Mouse (Mus musculus) CH12.LX (cell line): ENCODE data around the gene Ebf1. TPM values are rescaled to one million over a fixed set of nuclear protein-coding genes. Genes with fewer than 3 reads are reported as not detected.
A peak's percentile ranks its signal among the peaks of the same experiment; 100 is the strongest.
"Not testable (repeated sequence)": the region's sequence is repeated elsewhere in the genome, so short reads cannot be mapped to it uniquely, and the experiment has no call there.

Experiments used
- DNase-seq: peaks from one replicate; pipeline ENCODE4 v3.0.0-alpha.2; 2013; ENCODE audit errors: extremely low read depth
- H3K27ac ChIP-seq: 2 replicates; pipeline ENCODE4 v1.5.1; 2012; ENCODE audit warnings: low read depth, mild to moderate bottlenecking, control low read depth, moderate library complexity; ENCODE audit not compliant: insufficient read depth
- H3K27me3 ChIP-seq: replicated peaks from 2 replicates; pipeline ENCODE3; 2012; ENCODE audit warnings: inconsistent platforms
- H3K36me3 ChIP-seq, 2 experiments: replicated peaks in 1 of 2; 2 replicates each; pipeline versions ENCODE3 to v1.6.1; 2012; ENCODE audit warnings: inconsistent platforms in 1 of 2, low read length in 1 of 2, mild to moderate bottlenecking in 1 of 2, mixed read lengths in 1 of 2, moderate library complexity in 1 of 2; ENCODE audit not compliant: control insufficient read depth in 1 of 2, insufficient read depth in 1 of 2
- H3K4me1 ChIP-seq, 2 experiments: 2 replicates each; pipeline ENCODE4 v1.6.1; 2012; ENCODE audit warnings: inconsistent platforms in 1 of 2, moderate library complexity in 1 of 2; ENCODE audit not compliant: insufficient read depth in 2 of 2, control insufficient read depth in 1 of 2
- H3K4me2 ChIP-seq: 2 replicates; pipeline ENCODE4 v1.6.1; 2012; ENCODE audit warnings: low read depth, mild to moderate bottlenecking, control low read depth; ENCODE audit not compliant: poor library complexity, insufficient read depth, severe bottlenecking
- H3K4me3 ChIP-seq, 3 experiments: fragments of 150-350 bp in 1 of 3; sonication (generic) in 1 of 3; replicated peaks in 1 of 3; 2 replicates each; pipeline versions ENCODE3 to v1.5.1; 2011 to 2012; ENCODE audit warnings: low read depth in 2 of 3, low read length in 2 of 3, mild to moderate bottlenecking in 2 of 3, moderate library complexity in 2 of 3, control low read depth in 1 of 3, improper control_type of control experiment in 1 of 3, inconsistent platforms in 1 of 3, mixed read lengths in 1 of 3; ENCODE audit not compliant: poor library complexity in 1 of 3
- H3K79me2 ChIP-seq: replicated peaks from 2 replicates; pipeline ENCODE4 v1.6.1; 2012; ENCODE audit warnings: mild to moderate bottlenecking, moderate library complexity; ENCODE audit not compliant: control insufficient read depth, poor library complexity, insufficient read depth, severe bottlenecking; ENCODE audit errors: extremely low read depth
- H3K9ac ChIP-seq: 2 replicates; pipeline ENCODE4 v1.6.1; 2012; ENCODE audit warnings: low read depth, mild to moderate bottlenecking, control low read depth, moderate library complexity; ENCODE audit not compliant: insufficient read depth
- H3K9me3 ChIP-seq: replicated peaks from 2 replicates; pipeline ENCODE3; 2012; ENCODE audit warnings: low read length, inconsistent platforms, mixed read lengths
- CHD2 ChIP-seq: IDR thresholded peaks from 2 replicates; pipeline ENCODE4 v1.6.1; 2011; ENCODE audit warnings: low read length, improper control_type of control experiment
- CTCF ChIP-seq, 2 experiments: IDR thresholded peaks in 1 of 2; conservative IDR thresholded peaks in 1 of 2; 2 replicates each; pipeline ENCODE4 v1.5.1; 2011 to 2012; ENCODE audit warnings: low read depth in 2 of 2, low read length in 2 of 2, improper control_type of control experiment in 1 of 2, inconsistent platforms in 1 of 2, mild to moderate bottlenecking in 1 of 2, moderate library complexity in 1 of 2
- E2F4 ChIP-seq: IDR thresholded peaks from 2 replicates; pipeline ENCODE4 v1.6.1; 2011; ENCODE audit warnings: low read depth, low read length, improper control_type of control experiment; ENCODE audit not compliant: insufficient replicate concordance
- ELF1 ChIP-seq: IDR thresholded peaks from 2 replicates; pipeline ENCODE4 v1.6.1; 2014; ENCODE audit warnings: low read depth, mild to moderate bottlenecking, inconsistent platforms, low read length, improper control_type of control experiment
- ETS1 ChIP-seq: conservative IDR thresholded peaks from 2 replicates; pipeline ENCODE4 v1.6.1; 2012; ENCODE audit warnings: low read depth, mild to moderate bottlenecking, inconsistent platforms, low read length, improper control_type of control experiment, moderate library complexity
- HCFC1 ChIP-seq: IDR thresholded peaks from 2 replicates; pipeline ENCODE4 v1.6.1; 2012; ENCODE audit warnings: low read depth, mild to moderate bottlenecking, inconsistent platforms, low read length, improper control_type of control experiment
- JUN ChIP-seq: IDR thresholded peaks from 2 replicates; pipeline ENCODE4 v1.6.1; 2011; ENCODE audit warnings: low read depth, mild to moderate bottlenecking, low read length, improper control_type of control experiment, moderate library complexity; ENCODE audit not compliant: insufficient read depth
- JUND ChIP-seq: conservative IDR thresholded peaks from 2 replicates; pipeline ENCODE4 v1.6.1; 2011; ENCODE audit warnings: low read depth, low read length, improper control_type of control experiment
- MAFK ChIP-seq: IDR thresholded peaks from 2 replicates; pipeline ENCODE4 v1.6.1; 2011; ENCODE audit warnings: low read length, improper control_type of control experiment; ENCODE audit not compliant: insufficient replicate concordance
- MAZ ChIP-seq: IDR thresholded peaks from 2 replicates; pipeline ENCODE4 v1.6.1; 2012; ENCODE audit warnings: low read depth, mild to moderate bottlenecking, inconsistent platforms, low read length, improper control_type of control experiment, moderate library complexity
- MYC ChIP-seq: IDR thresholded peaks from 2 replicates; pipeline ENCODE4 v1.6.1; 2011; ENCODE audit warnings: low read depth, mild to moderate bottlenecking, improper control_type of control experiment, low read length
- NRF1 ChIP-seq: IDR thresholded peaks from 2 replicates; pipeline ENCODE4 v1.6.1; 2014; ENCODE audit warnings: low read depth, mild to moderate bottlenecking, inconsistent platforms, low read length, improper control_type of control experiment, moderate library complexity
- POLR2A ChIP-seq: IDR thresholded peaks from 2 replicates; pipeline ENCODE4 v1.6.1; 2011; ENCODE audit warnings: low read depth, mild to moderate bottlenecking, improper control_type of control experiment, low read length
- RAD21 ChIP-seq: IDR thresholded peaks from 2 replicates; pipeline ENCODE4 v1.6.1; 2011; ENCODE audit warnings: low read depth, mild to moderate bottlenecking, low read length, improper control_type of control experiment, moderate library complexity
- RCOR1 ChIP-seq: conservative IDR thresholded peaks from 2 replicates; pipeline ENCODE4 v1.6.1; 2012; ENCODE audit warnings: low read depth, mild to moderate bottlenecking, inconsistent platforms, low read length, improper control_type of control experiment
- SIN3A ChIP-seq: IDR thresholded peaks from 2 replicates; pipeline ENCODE4 v1.6.1; 2012; ENCODE audit warnings: low read length, improper control_type of control experiment, inconsistent platforms
- UBTF ChIP-seq: IDR thresholded peaks from 2 replicates; pipeline ENCODE4 v1.6.1; 2012; ENCODE audit warnings: low read depth, mild to moderate bottlenecking, inconsistent platforms, low read length, improper control_type of control experiment, moderate library complexity
- USF1 ChIP-seq: IDR thresholded peaks from 2 replicates; pipeline ENCODE4 v1.6.1; 2014; ENCODE audit warnings: low read depth, mild to moderate bottlenecking, inconsistent platforms, low read length, improper control_type of control experiment
- ZKSCAN1 ChIP-seq: IDR thresholded peaks from 2 replicates; pipeline ENCODE4 v1.6.1; 2012; ENCODE audit warnings: low read depth, inconsistent platforms, low read length, improper control_type of control experiment, borderline replicate concordance
- ZNF384 ChIP-seq: IDR thresholded peaks from 2 replicates; pipeline ENCODE4 v1.6.1; 2012; ENCODE audit warnings: low read depth, low read length, improper control_type of control experiment, inconsistent platforms
- dilution Hi-C: fragments of 300-500 bp; cut with MboI; formaldehyde crosslinking; loops from 2 replicates; pipeline ENCODE4 v1.14.3; 2020; ENCODE audit warnings: low sequenced_read_pairs; ENCODE audit not compliant: extremely low pct_unique_long_range_greater_than_20kb, extremely low pct_ligation_motif_present
- in situ Hi-C: fragments of 300-500 bp; cut with MboI; formaldehyde crosslinking; loops from 3 replicates; pipeline ENCODE4 v1.14.3; 2019; ENCODE audit warnings: low sequenced_read_pairs, low pct_ligation_motif_present, low pct_unique_long_range_greater_than_20kb, mixed read lengths
- polyA plus RNA-seq: library from polyadenylated mRNA; unstranded; fragments of >175 nt; gene quantifications from 2 replicates; pipeline ENCODE4 v1.2.1, GENCODE M21; 2012; ENCODE audit warnings: low read depth; ENCODE audit not compliant: insufficient read length
- total RNA-seq, 2 experiments: library from RNA; depleted of rRNA; stranded (reverse); fragments of 300-350 nt in 1 of 2; fragments of >200 nt in 1 of 2; gene quantifications; 2 replicates each; pipeline ENCODE4 v1.2.3; 2012 to 2014

Gene Ebf1
- total and polyA plus RNA-seq, 3 experiments: 37.8 to 60.7 (median 42.8) TPM

GRCm38 (mm10) chr11:44616788-44617712, at the start of gene Ebf1 (continued):
- TF ChIP-seq RAD21 (no peak; the same call in 1 of the 2 replicates), POLR2A (peak; percentile 97), CTCF (conservative IDR thresholded peaks at IDR 0.05 in 1 of 2, IDR thresholded peaks at IDR 0.05 in 1 of 2; ENCODE audit: low read depth in 2 of 2, low read length in 2 of 2) (no peak)

GRCm38 (mm10) chr11:44570336-44570735, 46.8 kb upstream of the Ebf1 start:
- H3K9ac ChIP-seq, H3K9me3 ChIP-seq, H3K27ac ChIP-seq, H3K27me3 ChIP-seq, DNase-seq, H3K4me2 ChIP-seq, dilution Hi-C loops, H3K79me2 ChIP-seq, H3K4me3 ChIP-seq: not testable (repeated sequence)
- Histone ChIP-seq H3K36me3 (peaks cover 7 to 31% of the 10 kb centered on the region in 2 experiments), H3K4me1 (peaks cover 2 to 12% of the 10 kb centered on the region in 2 experiments; a peak in 3 of 4 replicates)
- in situ Hi-C loops: loop anchor here (25.0 kb wide), 1 partner anchor 808 kb away; no protein-coding TSS in a partner anchor

GRCm38 (mm10) chr11:44572781-44573180, 44.3 kb upstream of the Ebf1 start:
- Histone ChIP-seq H3K36me3 (peaks cover 0 to 10% of the 10 kb centered on the region in 2 experiments), H3K27me3 (no peaks in the 10 kb centered on the region), H3K4me1 (peaks cover 9 to 33% of the 10 kb centered on the region in 2 experiments)
- in situ Hi-C loops: loop anchor here (25.0 kb wide), 1 partner anchor 810 kb away; no protein-coding TSS in a partner anchor
- no peak for TF ChIP-seq MYC
- no peak for TF ChIP-seq CTCF (conservative IDR thresholded peaks at IDR 0.05 in 1 of 2, IDR thresholded peaks at IDR 0.05 in 1 of 2; ENCODE audit: low read depth in 2 of 2, low read length in 2 of 2)
- no peak for TF ChIP-seq ETS1
- TF ChIP-seq NRF1: no peak
- no peak for TF ChIP-seq ZKSCAN1
- TF ChIP-seq, all 38 proteins: peak for 0
- dilution Hi-C loops: no loop called here
- Histone ChIP-seq H3K9ac (no peak overlapping the region), H3K4me3 (no peak overlapping the region), H3K9me3 (peaks cover 4% of the 10 kb centered on the region), H3K4me2 (no peak overlapping the region), H3K79me2 (no peaks in the 10 kb centered on the region), H3K27ac (no peak overlapping the region)
- DNase-seq: no peak

GRCm38 (mm10) chr11:44573396-44573795, 43.7 kb upstream of the Ebf1 start:
- Histone ChIP-seq H3K4me3 (no peak overlapping the region), H3K79me2 (no peaks in the 10 kb centered on the region), H3K9ac (no peak overlapping the region), H3K9me3 (peaks cover 4% of the 10 kb centered on the region), H3K4me1 (peaks cover 11 to 38% of the 10 kb centered on the region in 2 experiments), H3K36me3 (peaks cover 0 to 9% of the 10 kb centered on the region in 2 experiments), H3K4me2 (no peak overlapping the region), H3K27me3 (no peaks in the 10 kb centered on the region), H3K27ac (no peak overlapping the region)
- dilution Hi-C loops: no loop called here
- in situ Hi-C loops: loop anchor here (25.0 kb wide), 1 partner anchor 811 kb away; no protein-coding TSS in a partner anchor
- TF ChIP-seq E2F4 (no peak), USF1 (no peak), POLR2A (no peak), CHD2 (no peak), RAD21 (no peak), SIN3A (no peak), JUND (no peak), JUN (no peak), RCOR1 (no peak), ELF1 (no peak), NRF1 (no peak), UBTF (no peak), HCFC1 (no peak), MAZ (no peak), MAFK (no peak), ZKSCAN1 (no peak), ZNF384 (no peak)
- no peak for DNase-seq
